Mouse (Mus musculus): Measurements from ENCODE around the gene Timd2. TPM values are rescaled to one million over a fixed set of nuclear protein-coding genes. Genes with fewer than 3 reads are reported as not detected.
A peak's percentile ranks its signal among the peaks of the same experiment; 100 is the strongest.
"Not testable (repeated sequence)": the region's sequence is repeated elsewhere in the genome, so short reads cannot be mapped to it uniquely, and the experiment has no call there.

Timd2 gene
- total RNA-seq, 2 experiments from 2014 or later = not detected

DNA sequence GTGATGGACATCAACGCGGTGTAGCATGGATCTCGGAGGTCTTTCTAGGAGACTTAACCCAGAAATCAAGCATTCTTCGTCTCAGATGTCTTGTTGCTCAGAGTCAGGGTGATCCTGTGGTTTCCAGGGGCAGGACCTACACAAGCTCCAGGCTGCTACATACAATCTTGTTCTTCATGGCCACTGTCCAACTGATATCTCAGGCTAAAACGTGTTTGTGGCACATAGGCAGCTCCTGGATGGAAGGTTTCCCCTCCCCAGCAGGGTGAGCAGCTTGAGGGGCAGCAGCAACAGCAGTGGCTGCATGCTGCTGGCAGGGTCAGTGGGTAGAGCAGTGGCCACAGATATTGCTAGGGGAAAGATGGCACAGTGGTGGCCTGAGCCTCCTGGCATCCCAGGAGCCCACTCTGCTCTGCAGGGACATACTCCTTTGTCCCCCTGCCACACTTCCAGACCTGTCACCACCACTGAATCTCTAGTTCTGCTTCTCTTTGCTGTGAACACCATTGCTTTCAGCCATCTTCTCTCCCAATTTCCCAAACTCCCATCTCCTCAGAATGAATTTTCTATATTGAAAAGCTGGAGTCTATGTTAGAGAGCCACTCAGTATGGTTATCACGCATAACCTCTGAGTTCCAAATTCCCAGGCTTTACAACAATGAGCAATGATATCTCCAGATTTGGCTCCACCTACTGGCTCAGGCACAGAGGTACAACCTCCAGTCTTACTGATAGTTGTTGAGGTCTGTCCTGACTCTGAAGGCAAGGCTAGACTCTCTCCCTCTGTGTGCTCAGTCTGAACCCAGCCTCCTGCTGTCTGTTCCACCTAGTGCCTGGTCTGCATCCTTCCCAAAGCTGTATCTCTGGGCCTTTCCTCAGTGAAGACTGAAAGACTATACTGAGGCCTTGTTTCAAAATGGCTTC lies 41.0 kb downstream of the Timd2 start:
- DNase-seq = peak in 1 of 2 experiments; percentile 6
- intact Hi-C loops (cut with DNase I) = no loop called here

DNA sequence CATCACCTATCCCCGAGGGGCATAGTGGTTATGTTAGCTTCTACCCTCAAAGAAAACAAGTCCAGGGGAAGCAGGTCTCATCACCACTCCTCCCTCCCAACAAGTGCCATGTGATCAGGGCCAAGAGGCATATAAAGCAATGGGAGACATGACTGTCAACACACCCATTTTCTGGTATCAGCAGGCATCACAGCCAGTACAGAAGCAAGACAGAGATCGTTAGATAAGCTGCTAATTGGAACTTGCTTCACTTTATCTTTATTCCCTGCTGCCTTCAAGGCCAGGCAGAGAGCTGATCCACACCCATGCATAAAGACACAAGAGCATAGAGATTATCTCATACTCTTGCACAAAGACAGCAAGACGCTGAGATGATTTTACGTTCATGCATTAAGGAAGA lies 43.6 kb downstream of the Timd2 start:
- intact Hi-C loops (cut with DNase I) = no loop called here
- DNase-seq = no peak

DNA sequence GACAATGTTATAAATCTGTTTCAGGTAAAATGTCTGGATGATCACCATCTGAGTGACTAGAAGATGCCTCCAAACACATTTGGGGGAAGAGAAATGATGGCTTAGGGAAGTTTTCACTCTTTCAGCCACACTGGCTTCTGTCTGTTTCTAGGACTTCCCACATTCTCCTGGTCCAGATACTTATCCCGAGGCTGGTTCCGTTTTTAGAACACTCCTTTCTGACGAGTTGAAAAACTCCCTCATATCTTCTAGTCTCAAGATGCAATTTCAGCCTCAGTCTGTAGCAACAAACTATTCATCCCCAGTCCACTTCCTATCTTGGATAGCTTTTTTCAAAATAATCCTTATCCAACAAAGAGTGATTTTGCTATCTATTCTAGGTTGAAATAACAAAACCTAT lies 54.4 kb downstream of the Timd2 start:
- intact Hi-C loops (cut with DNase I) = no loop called here
- DNase-seq = no peak

DNA sequence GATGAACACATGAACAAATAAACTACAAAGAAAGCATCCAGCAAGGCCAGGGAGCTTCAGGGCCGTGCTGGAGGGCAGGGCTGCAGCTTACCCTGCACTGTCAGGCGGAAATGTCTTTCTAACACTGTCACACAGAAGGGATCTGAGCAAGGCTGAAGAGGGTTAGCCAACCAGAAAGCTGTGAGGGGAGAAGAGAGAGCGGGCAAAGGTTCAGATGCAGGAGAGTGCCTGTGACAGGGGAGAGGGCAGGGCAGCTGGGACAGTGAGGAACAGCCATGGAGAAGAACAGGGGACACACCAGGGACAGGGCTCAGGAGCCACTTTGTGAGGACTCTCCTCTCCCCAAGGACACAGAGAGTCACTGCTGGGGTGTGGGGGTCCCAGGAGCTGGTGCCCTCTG lies 57.2 kb downstream of the Timd2 start:
- DNase-seq = not testable (repeated sequence)
- intact Hi-C loops (cut with DNase I) = loop anchor here (1.0 kb wide), 2 partner anchors 22 to 103 kb away; no protein-coding TSS in a partner anchor

DNA sequence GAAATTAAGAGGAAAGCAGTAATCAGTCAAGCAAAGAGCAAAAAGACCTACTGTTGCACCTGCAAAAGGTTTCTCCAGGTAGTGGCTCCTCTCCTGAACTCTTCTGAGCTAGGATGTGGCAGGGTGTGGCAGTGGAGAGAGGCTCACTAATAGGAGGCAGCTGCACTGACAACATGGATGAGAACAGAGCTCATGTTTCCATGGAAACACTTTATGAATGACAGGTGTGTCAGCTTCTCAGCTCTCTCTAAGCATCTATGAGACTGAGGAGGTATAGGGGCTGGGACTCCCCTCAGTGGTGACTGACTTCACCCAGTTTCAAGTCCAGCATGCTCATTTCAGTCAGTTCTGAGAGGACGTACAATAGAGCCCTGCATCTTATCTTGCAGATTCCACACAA lies 62.0 kb downstream of the Timd2 start:
- intact Hi-C loops (cut with DNase I) = no loop called here
- no peak for DNase-seq

DNA sequence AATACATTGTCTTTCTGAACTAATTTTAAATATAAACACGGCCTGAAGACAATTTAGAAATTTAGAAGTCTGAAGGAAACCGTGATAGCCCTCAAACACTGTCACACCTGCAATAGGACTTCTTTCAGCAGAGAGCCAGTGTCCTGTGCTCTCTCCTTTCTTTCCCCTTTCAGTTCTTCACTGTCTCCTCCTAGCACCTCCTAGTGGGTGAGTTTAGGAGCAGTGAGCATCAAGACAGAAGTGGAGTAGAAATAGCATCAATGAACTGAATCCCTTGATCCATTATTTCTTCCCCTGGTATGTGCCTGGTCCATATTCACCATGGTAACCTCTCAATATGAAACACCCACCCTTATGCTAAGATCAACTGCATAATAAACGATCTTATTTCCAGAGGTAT lies 70.3 kb downstream of the Timd2 start:
- intact Hi-C loops (cut with DNase I) = loop anchor here (10.0 kb wide), 1 partner anchor 192 kb away; no protein-coding TSS in a partner anchor

DNA sequence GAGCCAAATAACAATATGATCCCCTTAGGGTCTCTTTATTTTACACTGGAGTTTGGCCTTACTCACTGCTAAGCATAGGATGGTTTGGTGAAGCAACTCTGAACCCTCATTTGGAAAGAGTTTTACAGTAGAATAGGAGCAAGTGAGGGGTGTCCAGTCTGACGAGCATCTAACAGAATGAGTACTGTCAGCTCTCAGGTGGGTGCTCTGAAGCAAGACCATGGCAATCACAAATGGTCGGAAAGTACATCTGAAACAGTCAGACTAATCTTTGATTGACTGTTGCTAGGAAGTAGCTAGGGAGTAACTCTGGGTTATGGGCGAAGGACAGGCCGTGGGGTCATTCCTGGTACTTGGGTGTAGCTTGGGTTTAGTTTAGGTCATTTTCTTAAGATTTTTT lies 71.3 kb downstream of the Timd2 start:
- DNase-seq = not testable (repeated sequence)
- intact Hi-C loops (cut with DNase I) = loop anchor here (10.0 kb wide), 1 partner anchor 191 kb away; no protein-coding TSS in a partner anchor

More for the DNA sequence above, 70.3 kb downstream of the Timd2 start:
- no peak for DNase-seq

DNA sequence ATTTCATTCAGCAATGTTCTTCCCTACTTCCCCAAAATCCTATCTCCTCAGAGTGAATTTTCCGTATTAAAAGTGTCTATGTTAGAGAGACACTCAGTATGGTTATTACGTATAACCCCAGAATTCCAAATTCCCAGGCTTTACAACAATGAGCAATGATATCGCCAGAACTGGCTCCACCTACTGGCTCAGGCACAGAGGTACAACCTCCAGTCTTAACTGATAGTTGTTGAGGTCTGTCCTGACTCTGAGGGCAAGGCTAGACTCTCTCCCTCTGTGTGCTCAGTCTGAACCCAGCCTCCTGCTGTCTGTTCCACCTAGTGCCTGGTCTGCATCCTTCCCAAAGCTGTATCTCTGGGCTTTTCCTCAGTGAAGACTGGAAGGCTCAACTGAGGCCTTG lies 75.2 kb downstream of the Timd2 start:
- peak; percentile 10 to 40 for DNase-seq
- intact Hi-C loops (cut with DNase I) = loop anchor here (10.0 kb wide), 1 partner anchor 187 kb away; no protein-coding TSS in a partner anchor

DNA sequence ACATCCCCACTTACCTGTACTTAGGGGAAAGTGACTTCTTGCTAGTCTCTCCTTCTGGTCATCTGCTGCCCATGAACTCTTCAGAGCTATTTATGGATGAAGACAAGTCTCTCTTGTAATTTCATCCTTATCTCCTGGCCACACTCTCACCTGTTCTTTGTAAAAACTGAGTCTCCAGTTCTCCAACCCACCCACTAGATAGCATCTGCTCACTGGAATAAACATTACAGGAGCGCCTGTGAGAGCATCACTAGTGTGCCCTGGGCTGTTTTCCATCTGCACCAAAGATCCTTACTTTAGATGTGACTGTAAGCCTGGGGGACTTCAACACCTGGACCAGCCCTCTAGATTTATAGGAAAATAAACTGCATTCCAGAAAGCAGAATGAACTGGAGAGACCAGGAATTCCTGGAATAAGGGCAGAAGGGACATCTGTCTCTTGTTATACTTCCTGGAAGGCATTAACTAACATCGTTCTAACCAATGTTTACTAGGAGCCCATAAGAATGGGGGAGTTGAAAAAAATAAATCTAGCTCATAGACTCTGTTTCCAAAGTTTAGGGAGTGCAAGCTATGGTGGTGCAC lies 77.6 kb downstream of the Timd2 start, which contains the start of gene Dppa1:
Dppa1 (minus strand) TSS at position 51 of the 585 bp plus-strand sequence.
- intact Hi-C loops (cut with DNase I) = no loop called here
- DNase-seq = no peak

DNA sequence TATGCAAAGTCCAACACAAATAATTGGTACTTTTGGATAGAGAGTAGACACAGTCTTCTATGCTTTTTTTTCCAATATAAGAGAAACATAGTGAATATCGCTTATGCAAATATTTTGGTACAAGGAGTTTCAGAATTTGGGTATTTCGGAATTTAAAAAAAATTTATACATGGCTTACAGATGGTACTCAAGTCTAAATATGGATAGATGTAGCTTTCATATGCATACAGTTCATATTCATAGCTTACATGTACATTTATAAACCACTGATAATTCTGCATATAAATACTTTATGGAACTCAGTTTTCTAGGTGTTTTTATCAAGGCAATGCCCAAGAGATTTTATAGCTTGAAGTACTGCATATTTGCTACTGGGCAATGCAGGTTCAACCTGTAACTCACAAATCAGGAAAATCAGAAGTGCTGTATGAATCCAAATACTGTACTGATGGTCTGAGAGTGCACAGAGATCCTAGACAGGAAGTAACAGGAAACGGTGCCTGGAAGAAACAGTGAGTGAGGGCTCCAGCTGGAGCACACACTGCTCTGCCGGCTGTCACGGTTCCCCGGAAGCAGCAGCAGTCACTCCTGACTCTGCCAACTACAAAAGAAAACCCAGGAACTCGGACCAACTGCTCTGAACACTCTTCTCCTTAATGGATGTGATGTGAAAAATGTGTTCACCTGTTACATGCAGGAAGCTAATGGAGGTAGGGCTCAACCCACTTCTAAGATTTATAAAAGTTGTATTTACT lies 86.3 kb downstream of the Timd2 start:
- intact Hi-C loops (cut with DNase I) = no loop called here

DNA sequence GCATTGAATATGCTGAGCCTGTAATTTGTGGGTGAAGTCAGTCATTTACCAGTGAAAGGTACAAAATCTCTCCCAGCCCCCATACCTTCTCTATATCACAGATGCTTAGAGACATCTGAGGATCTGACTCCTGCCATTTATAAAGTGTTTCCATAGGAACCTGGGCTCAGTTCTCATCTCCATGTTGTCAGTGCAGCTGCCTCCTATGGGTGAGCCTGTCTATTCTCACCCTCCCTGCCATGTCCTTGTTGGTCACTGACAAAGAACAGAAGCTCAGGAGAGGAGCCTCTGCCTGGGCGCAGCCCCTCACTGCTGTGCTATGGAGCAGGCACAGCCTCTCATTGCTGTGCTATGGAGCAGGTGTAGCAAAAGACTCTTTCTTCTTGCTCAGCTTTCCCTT lies 86.9 kb downstream of the Timd2 start:
- no peak for DNase-seq
- intact Hi-C loops (cut with DNase I) = no loop called here

More for the DNA sequence above, 86.3 kb downstream of the Timd2 start:
- DNase-seq = no peak

Other genes starting within 250 kb of the Timd2 start
- not detected for gene Gm12169, start 182.8 kb downstream of the Timd2 start, total RNA-seq (2021)
- not detected for gene BC053393, start 135.5 kb downstream of the Timd2 start, total RNA-seq (2021)
- gene Dppa1, start 77.8 kb downstream of the Timd2 start, total RNA-seq (2021) = not detected
- gene Havcr1, start 28.0 kb upstream of the Timd2 start, total RNA-seq (2021) = not detected
- gene Timd4, start 103.7 kb upstream of the Timd2 start, total RNA-seq (2021) = 1 to 10 TPM; 1.2 to 1.6 TPM

All from heart, postnatal 14 days (tissue).